Mouse (Mus musculus): Measurements from ENCODE around the gene Ptpn20. TPM values are rescaled to one million over a fixed set of nuclear protein-coding genes. Genes with fewer than 3 reads are reported as not detected.

Gene Ptpn20
- polyA plus RNA-seq, 1 experiment = not detected

- Histone ChIP-seq H3K9me3 (no peaks in the 10 kb centered on the region), H3K4me3 (replicated peaks) (no peak overlapping the region), H3K27me3 (replicated peaks) (no peaks in the 10 kb centered on the region), H3K36me3 (replicated peaks; ENCODE audit: low read length) (no peaks in the 10 kb centered on the region), H3K4me1 (no peaks in the 10 kb centered on the region)
- TF ChIP-seq FLI1 (IDR thresholded peaks at IDR 0.05; ENCODE audit: low read length) (no peak), GATA1 (IDR thresholded peaks at IDR 0.05; ENCODE audit: borderline replicate concordance, low read length) (no peak)
Measured at GRCm38 (mm10) chr14:33607431-33607830, 18.4 kb downstream of the Ptpn20 start.

GRCm38 (mm10) chr14:33625036-33625435 is 36.0 kb downstream of the Ptpn20 start:
- no peak overlapping the region for H3K4me3 ChIP-seq (replicated peaks)
- TF ChIP-seq FLI1 (IDR thresholded peaks at IDR 0.05; ENCODE audit: low read length) = no peak
- TF ChIP-seq GATA1 (IDR thresholded peaks at IDR 0.05; ENCODE audit: borderline replicate concordance, low read length) = no peak

GRCm38 (mm10) chr14:33632790-33633372 is 43.9 kb downstream of the Ptpn20 start:
- no peaks in the 10 kb centered on the region for H3K36me3 ChIP-seq (replicated peaks; ENCODE audit: low read length)
- no peaks in the 10 kb centered on the region for H3K27me3 ChIP-seq (replicated peaks)
- H3K4me3 ChIP-seq (replicated peaks) = no peak overlapping the region
- TF ChIP-seq FLI1 (IDR thresholded peaks at IDR 0.05; ENCODE audit: low read length) (no peak), GATA1 (IDR thresholded peaks at IDR 0.05; ENCODE audit: borderline replicate concordance, low read length) (no peak)
- H3K9me3 ChIP-seq = no peaks in the 10 kb centered on the region
- no peaks in the 10 kb centered on the region for H3K4me1 ChIP-seq

More at GRCm38 (mm10) chr14:33625036-33625435, 36.0 kb downstream of the Ptpn20 start:
- Histone ChIP-seq H3K4me1 (no peaks in the 10 kb centered on the region), H3K27me3 (replicated peaks) (no peaks in the 10 kb centered on the region), H3K9me3 (no peaks in the 10 kb centered on the region), H3K36me3 (replicated peaks; ENCODE audit: low read length) (no peaks in the 10 kb centered on the region)

- no peaks in the 10 kb centered on the region for H3K27me3 ChIP-seq (replicated peaks)
- no peaks in the 10 kb centered on the region for H3K9me3 ChIP-seq
- no peak overlapping the region for H3K4me3 ChIP-seq (replicated peaks)
- no peaks in the 10 kb centered on the region for H3K4me1 ChIP-seq
- TF ChIP-seq GATA1 (IDR thresholded peaks at IDR 0.05; ENCODE audit: borderline replicate concordance, low read length) (no peak), FLI1 (IDR thresholded peaks at IDR 0.05; ENCODE audit: low read length) (no peak)
- H3K36me3 ChIP-seq (replicated peaks; ENCODE audit: low read length) = no peaks in the 10 kb centered on the region
Measured at GRCm38 (mm10) chr14:33634354-33634753, 45.3 kb downstream of the Ptpn20 start.

GRCm38 (mm10) chr14:33634774-33635173 is 45.8 kb downstream of the Ptpn20 start:
- Histone ChIP-seq H3K36me3 (replicated peaks; ENCODE audit: low read length) (no peaks in the 10 kb centered on the region), H3K4me3 (replicated peaks) (no peak overlapping the region), H3K27me3 (replicated peaks) (no peaks in the 10 kb centered on the region), H3K9me3 (no peaks in the 10 kb centered on the region), H3K4me1 (no peaks in the 10 kb centered on the region)
- TF ChIP-seq GATA1 (IDR thresholded peaks at IDR 0.05; ENCODE audit: borderline replicate concordance, low read length) = no peak
- no peak for TF ChIP-seq FLI1 (IDR thresholded peaks at IDR 0.05; ENCODE audit: low read length)

GRCm38 (mm10) chr14:33639357-33639756 is 50.4 kb downstream of the Ptpn20 start:
- Histone ChIP-seq H3K9me3 (no peaks in the 10 kb centered on the region), H3K27me3 (replicated peaks) (no peaks in the 10 kb centered on the region), H3K4me1 (no peaks in the 10 kb centered on the region), H3K36me3 (replicated peaks; ENCODE audit: low read length) (no peaks in the 10 kb centered on the region), H3K4me3 (replicated peaks) (no peak overlapping the region)
- TF ChIP-seq GATA1 (IDR thresholded peaks at IDR 0.05; ENCODE audit: borderline replicate concordance, low read length) (no peak), FLI1 (IDR thresholded peaks at IDR 0.05; ENCODE audit: low read length) (no peak)

- TF ChIP-seq FLI1 (IDR thresholded peaks at IDR 0.05; ENCODE audit: low read length) = no peak
- no peak for TF ChIP-seq GATA1 (IDR thresholded peaks at IDR 0.05; ENCODE audit: borderline replicate concordance, low read length)
- Histone ChIP-seq H3K27me3 (replicated peaks) (no peaks in the 10 kb centered on the region), H3K9me3 (peaks cover 20% of the 10 kb centered on the region)
Measured at GRCm38 (mm10) chr14:33650721-33651120, 61.7 kb downstream of the Ptpn20 start.

GRCm38 (mm10) chr14:33657471-33657901 is 68.5 kb downstream of the Ptpn20 start:
- Histone ChIP-seq H3K4me3 (replicated peaks) (no peak overlapping the region), H3K9me3 (peaks cover 24% of the 10 kb centered on the region; the same call in 1 of the 2 replicates), H3K27me3 (replicated peaks) (no peaks in the 10 kb centered on the region), H3K36me3 (replicated peaks; ENCODE audit: low read length) (no peaks in the 10 kb centered on the region), H3K4me1 (no peaks in the 10 kb centered on the region)
- TF ChIP-seq GATA1 (IDR thresholded peaks at IDR 0.05; ENCODE audit: borderline replicate concordance, low read length) = no peak
- TF ChIP-seq FLI1 (IDR thresholded peaks at IDR 0.05; ENCODE audit: low read length) = no peak

More at GRCm38 (mm10) chr14:33650721-33651120, 61.7 kb downstream of the Ptpn20 start:
- no peaks in the 10 kb centered on the region for H3K36me3 ChIP-seq (replicated peaks; ENCODE audit: low read length)
- H3K4me3 ChIP-seq (replicated peaks) = no peak overlapping the region
- peaks cover 3% of the 10 kb centered on the region; the same call in 1 of the 2 replicates for H3K4me1 ChIP-seq

- H3K4me1 ChIP-seq = no peaks in the 10 kb centered on the region
- H3K36me3 ChIP-seq (replicated peaks; ENCODE audit: low read length) = no peaks in the 10 kb centered on the region
- peaks cover 30% of the 10 kb centered on the region; the same call in 1 of the 2 replicates for H3K9me3 ChIP-seq
- no peak overlapping the region for H3K4me3 ChIP-seq (replicated peaks)
- no peak for TF ChIP-seq GATA1 (IDR thresholded peaks at IDR 0.05; ENCODE audit: borderline replicate concordance, low read length)
- no peak for TF ChIP-seq FLI1 (IDR thresholded peaks at IDR 0.05; ENCODE audit: low read length)
- no peaks in the 10 kb centered on the region for H3K27me3 ChIP-seq (replicated peaks)
Measured at GRCm38 (mm10) chr14:33658331-33658730, 69.3 kb downstream of the Ptpn20 start.

GRCm38 (mm10) chr14:33662080-33662479 is 73.1 kb downstream of the Ptpn20 start:
- Histone ChIP-seq H3K4me3 (replicated peaks) (peak overlapping the region; percentile 44), H3K36me3 (replicated peaks; ENCODE audit: low read length) (no peaks in the 10 kb centered on the region), H3K9me3 (peaks cover 15% of the 10 kb centered on the region; the same call in 1 of the 2 replicates), H3K4me1 (no peaks in the 10 kb centered on the region), H3K27me3 (replicated peaks) (no peaks in the 10 kb centered on the region)
- TF ChIP-seq FLI1 (IDR thresholded peaks at IDR 0.05; ENCODE audit: low read length) = no peak
- TF ChIP-seq GATA1 (IDR thresholded peaks at IDR 0.05; ENCODE audit: borderline replicate concordance, low read length) = no peak

Data from megakaryocyte, embryonic 14.5 days (primary cell).